Mouse (Mus musculus): ENCODE measurements at regions not wholly inside any gene's neighbourhood (a gene's known extent, or its start where the extent isn't known, plus 50 kb on each side); places are given as distances from the start of the nearest gene placed in this dataset.

DNA sequence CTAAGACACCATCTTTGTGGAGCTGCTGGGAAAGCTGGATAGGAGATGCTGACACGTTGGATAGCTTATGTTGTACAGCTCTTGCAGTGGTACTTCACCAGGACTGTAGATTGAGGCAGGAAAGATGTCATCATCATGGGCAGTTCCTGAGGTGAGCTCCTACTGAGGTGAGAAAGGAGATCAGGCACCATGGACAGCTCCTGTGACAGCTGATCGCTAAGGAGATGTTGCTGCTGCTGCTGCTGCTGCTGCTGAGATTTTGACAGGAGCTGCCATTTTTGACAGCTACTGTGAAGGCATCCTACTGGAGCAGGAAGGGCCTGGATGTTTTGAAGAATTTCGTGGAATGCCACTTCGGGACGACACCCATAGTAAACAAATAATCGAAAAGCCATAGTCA is 152.6 kb downstream of the Adam29 start:
- TF ChIP-seq MYOD1 (IDR thresholded peaks at IDR 0.05; ENCODE audit: control insufficient read depth in 1 of 3, insufficient read length in 2 of 3, low read depth in 2 of 3) (no peak), REST (IDR thresholded peaks at IDR 0.05; ENCODE audit: insufficient read depth, insufficient read length) (peak; percentile 80)
- Histone ChIP-seq H3K4me3 (no peak overlapping the region), H3K27me3 (ENCODE audit: control insufficient read depth, insufficient read depth, insufficient read length) (no peaks in the 10 kb centered on the region), H3ac (ENCODE audit: control insufficient read depth, insufficient read length) (no peak overlapping the region), H3K4me2 (ENCODE audit: low read depth) (no peak overlapping the region), H3K79me2 (ENCODE audit: control insufficient read depth, insufficient read depth) (no peaks in the 10 kb centered on the region), H3K36me3 (ENCODE audit: control insufficient read depth, insufficient read depth) (no peaks in the 10 kb centered on the region)

DNA sequence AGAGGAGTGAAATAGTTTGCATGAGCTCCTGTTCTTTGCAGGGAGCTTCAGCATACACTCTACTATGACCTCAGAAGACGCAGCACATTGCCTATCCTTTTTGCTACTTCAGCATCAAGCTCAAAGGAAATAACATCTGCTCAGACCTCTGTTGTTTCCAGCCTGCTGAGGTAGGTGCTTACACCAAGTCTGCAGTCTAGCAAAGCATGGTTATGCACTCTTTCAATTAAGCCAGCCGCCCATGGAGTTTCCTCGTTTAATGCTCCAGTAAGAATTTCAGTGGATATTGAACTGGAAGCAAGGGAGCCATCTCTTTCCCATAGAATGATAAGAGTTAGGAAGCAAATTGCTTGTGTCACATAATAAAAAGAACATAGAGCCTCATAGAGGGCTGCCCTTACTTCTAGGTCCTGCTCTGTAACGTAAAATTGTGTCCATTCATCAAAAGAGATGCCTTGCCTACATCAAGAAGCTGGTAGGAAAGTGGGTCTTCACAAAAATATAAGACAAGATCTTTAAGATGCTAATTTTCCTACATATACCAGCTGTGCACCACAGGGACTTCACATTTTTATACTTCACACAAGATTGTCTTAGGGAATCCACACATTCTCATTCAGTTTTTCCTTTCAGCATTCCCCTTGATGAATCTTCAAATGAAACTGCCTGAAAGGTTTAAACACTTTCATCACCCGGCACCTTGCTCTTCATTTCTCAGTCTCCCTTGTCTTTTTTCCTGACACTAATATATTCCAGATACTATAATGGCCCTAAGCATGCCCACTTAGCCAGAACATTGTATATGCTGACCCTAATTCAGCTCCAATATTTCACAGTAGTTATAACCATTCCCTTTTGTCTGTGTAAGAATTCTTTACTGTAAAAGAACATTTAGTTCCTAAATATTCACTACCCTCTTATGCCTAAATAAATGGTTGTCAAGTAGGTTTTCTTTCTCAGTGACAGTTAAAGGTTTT is 182.2 kb downstream of the Adam29 start:
- H3ac ChIP-seq (ENCODE audit: control insufficient read depth, insufficient read length): no peak overlapping the region
- H3K4me3 ChIP-seq: no peak overlapping the region
- TF ChIP-seq REST (IDR thresholded peaks at IDR 0.05; ENCODE audit: insufficient read depth, insufficient read length) (no peak), MYOG (IDR thresholded peaks at IDR 0.05; ENCODE audit: control insufficient read depth in 1 of 3, insufficient read depth in 1 of 3, insufficient read length in 2 of 3, low read depth in 2 of 3) (no peak), E2F4 (IDR thresholded peaks at IDR 0.05; ENCODE audit: insufficient read depth) (no peak), TCF3 (IDR thresholded peaks at IDR 0.05; ENCODE audit: insufficient read length, low read depth) (no peak), USF1 (IDR thresholded peaks at IDR 0.05; ENCODE audit: low read depth) (no peak), TCF12 (IDR thresholded peaks at IDR 0.05; ENCODE audit: insufficient read depth, poor library complexity, severe bottlenecking) (no peak), SRF (IDR thresholded peaks at IDR 0.05; ENCODE audit: control insufficient read depth, insufficient read length, low read depth) (no peak), MAX (IDR thresholded peaks at IDR 0.05; ENCODE audit: low read depth) (no peak), POLR2A (IDR thresholded peaks at IDR 0.05; ENCODE audit: insufficient read length, low read depth) (no peak), POLR2AphosphoS2 (IDR thresholded peaks at IDR 0.05; ENCODE audit: insufficient read length, low read depth) (no peak), MYOD1 (IDR thresholded peaks at IDR 0.05; ENCODE audit: control insufficient read depth in 1 of 3, insufficient read length in 2 of 3, low read depth in 2 of 3) (no peak), CEBPB (IDR thresholded peaks at IDR 0.05; ENCODE audit: insufficient read depth, poor library complexity, severe bottlenecking) (no peak)
- no peaks in the 10 kb centered on the region for H3K36me3 ChIP-seq (ENCODE audit: control insufficient read depth, insufficient read depth)
- H3K79me2 ChIP-seq (ENCODE audit: control insufficient read depth, insufficient read depth): no peaks in the 10 kb centered on the region
- no peak overlapping the region for H3K4me2 ChIP-seq (ENCODE audit: low read depth)
- no peaks in the 10 kb centered on the region for H3K27me3 ChIP-seq (ENCODE audit: control insufficient read depth, insufficient read depth, insufficient read length)

DNA sequence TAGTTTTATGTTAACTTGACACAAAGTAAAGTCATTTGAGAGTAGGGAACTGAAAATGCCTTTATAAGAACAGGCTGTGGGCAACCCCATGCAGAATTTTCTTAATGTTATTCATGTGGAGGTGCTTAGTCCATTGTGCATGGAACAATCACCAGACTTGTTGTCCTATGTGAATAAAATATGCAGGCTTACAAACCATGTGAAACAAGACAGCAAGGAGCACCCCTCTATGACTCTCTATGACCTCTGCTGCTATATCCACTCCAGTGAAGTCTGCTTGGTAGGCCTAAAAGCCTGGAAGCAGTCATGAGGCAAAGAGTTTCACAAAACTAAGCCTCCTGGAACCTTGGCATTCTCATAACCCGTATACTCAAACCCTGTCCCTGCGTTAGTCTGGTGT is 215.0 kb downstream of the Adam29 start:
- Histone ChIP-seq H3K36me3 (ENCODE audit: control insufficient read depth, insufficient read depth) (no peaks in the 10 kb centered on the region), H3K4me2 (ENCODE audit: low read depth) (no peak overlapping the region), H3K27me3 (ENCODE audit: control insufficient read depth, insufficient read depth, insufficient read length) (no peaks in the 10 kb centered on the region), H3K4me3 (no peak overlapping the region), H3ac (ENCODE audit: control insufficient read depth, insufficient read length) (no peak overlapping the region), H3K79me2 (ENCODE audit: control insufficient read depth, insufficient read depth) (no peaks in the 10 kb centered on the region)
- TF ChIP-seq MYOD1 (IDR thresholded peaks at IDR 0.05; ENCODE audit: control insufficient read depth in 1 of 3, insufficient read length in 2 of 3, low read depth in 2 of 3): no peak
- no peak for TF ChIP-seq MYOG (IDR thresholded peaks at IDR 0.05; ENCODE audit: control insufficient read depth in 1 of 3, insufficient read depth in 1 of 3, insufficient read length in 2 of 3, low read depth in 2 of 3)
- no peak for TF ChIP-seq SRF (IDR thresholded peaks at IDR 0.05; ENCODE audit: control insufficient read depth, insufficient read length, low read depth)
- no peak for TF ChIP-seq E2F4 (IDR thresholded peaks at IDR 0.05; ENCODE audit: insufficient read depth)
- no peak for TF ChIP-seq POLR2A (IDR thresholded peaks at IDR 0.05; ENCODE audit: insufficient read length, low read depth)
- no peak for TF ChIP-seq TCF3 (IDR thresholded peaks at IDR 0.05; ENCODE audit: insufficient read length, low read depth)
- TF ChIP-seq TCF12 (IDR thresholded peaks at IDR 0.05; ENCODE audit: insufficient read depth, poor library complexity, severe bottlenecking): no peak
- TF ChIP-seq POLR2AphosphoS2 (IDR thresholded peaks at IDR 0.05; ENCODE audit: insufficient read length, low read depth): no peak
- no peak for TF ChIP-seq CEBPB (IDR thresholded peaks at IDR 0.05; ENCODE audit: insufficient read depth, poor library complexity, severe bottlenecking)
- TF ChIP-seq USF1 (IDR thresholded peaks at IDR 0.05; ENCODE audit: low read depth): no peak

DNA sequence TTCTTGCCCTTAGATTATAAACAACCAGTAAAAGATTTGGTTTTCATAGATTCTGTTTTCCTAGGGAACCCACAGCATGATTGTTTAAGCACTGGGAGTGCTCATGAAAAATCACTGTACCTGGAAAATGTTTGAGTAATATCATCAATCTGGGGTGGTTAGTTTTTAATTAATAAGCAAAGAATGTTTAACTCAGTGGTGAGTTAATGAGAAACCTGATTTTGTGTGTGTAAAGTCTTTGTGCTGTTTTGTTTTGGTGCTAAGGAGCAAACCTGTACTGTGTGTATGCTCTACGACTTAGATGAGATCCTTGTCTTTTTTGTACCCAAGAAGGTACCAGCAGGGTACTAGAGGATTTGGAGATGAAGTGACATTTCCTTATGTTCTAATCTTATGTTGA is 226.3 kb downstream of the Adam29 start:
- H3K36me3 ChIP-seq (ENCODE audit: control insufficient read depth, insufficient read depth): no peaks in the 10 kb centered on the region
- TF ChIP-seq USF1 (IDR thresholded peaks at IDR 0.05; ENCODE audit: low read depth) (no peak), POLR2A (IDR thresholded peaks at IDR 0.05; ENCODE audit: insufficient read length, low read depth) (no peak), MYOD1 (IDR thresholded peaks at IDR 0.05; ENCODE audit: control insufficient read depth in 1 of 3, insufficient read length in 2 of 3, low read depth in 2 of 3) (no peak)
- no peak overlapping the region for H3K4me3 ChIP-seq
- no peaks in the 10 kb centered on the region for H3K27me3 ChIP-seq (ENCODE audit: control insufficient read depth, insufficient read depth, insufficient read length)
- H3K4me2 ChIP-seq (ENCODE audit: low read depth): no peak overlapping the region
- no peak overlapping the region for H3ac ChIP-seq (ENCODE audit: control insufficient read depth, insufficient read length)
- H3K79me2 ChIP-seq (ENCODE audit: control insufficient read depth, insufficient read depth): no peaks in the 10 kb centered on the region

DNA sequence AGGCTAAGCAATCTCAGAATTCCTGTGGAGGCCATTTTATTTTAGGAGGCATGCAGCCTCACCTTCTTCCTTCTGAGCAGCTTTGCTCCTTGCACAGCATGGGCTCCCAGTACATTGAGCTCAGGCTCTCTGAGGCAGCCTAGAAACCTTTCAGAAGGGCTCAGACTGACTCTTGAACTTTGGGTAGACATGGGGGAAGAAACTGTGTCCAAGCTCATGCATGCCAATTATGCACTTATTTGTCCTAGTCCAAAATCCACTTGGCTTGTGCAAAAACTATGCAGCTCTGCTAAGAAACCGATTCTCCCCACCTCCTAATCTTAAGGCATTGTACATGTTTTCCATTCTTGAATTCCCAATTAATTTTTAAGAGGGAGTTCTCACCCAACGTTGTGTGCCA is 268.0 kb downstream of the Adam29 start:
- Histone ChIP-seq H3ac (ENCODE audit: control insufficient read depth, insufficient read length) (no peak overlapping the region), H3K27me3 (ENCODE audit: control insufficient read depth, insufficient read depth, insufficient read length) (no peaks in the 10 kb centered on the region), H3K79me2 (ENCODE audit: control insufficient read depth, insufficient read depth) (no peaks in the 10 kb centered on the region), H3K4me2 (ENCODE audit: low read depth) (no peak overlapping the region), H3K4me3 (no peak overlapping the region), H3K36me3 (ENCODE audit: control insufficient read depth, insufficient read depth) (no peaks in the 10 kb centered on the region)
- no peak for TF ChIP-seq POLR2A (IDR thresholded peaks at IDR 0.05; ENCODE audit: insufficient read length, low read depth)
- no peak for TF ChIP-seq TCF3 (IDR thresholded peaks at IDR 0.05; ENCODE audit: insufficient read length, low read depth)
- TF ChIP-seq POLR2AphosphoS2 (IDR thresholded peaks at IDR 0.05; ENCODE audit: insufficient read length, low read depth): no peak
- no peak for TF ChIP-seq MYOD1 (IDR thresholded peaks at IDR 0.05; ENCODE audit: control insufficient read depth in 1 of 3, insufficient read length in 2 of 3, low read depth in 2 of 3)
- no peak for TF ChIP-seq E2F4 (IDR thresholded peaks at IDR 0.05; ENCODE audit: insufficient read depth)
- no peak for TF ChIP-seq TCF12 (IDR thresholded peaks at IDR 0.05; ENCODE audit: insufficient read depth, poor library complexity, severe bottlenecking)
